Mouse (Mus musculus) embryonic stem cell, embryonic (primary cell): Measurements from ENCODE around the gene Lrrfip2.

Experiments
- CTCF ChIA-PET, 4 experiments: fragments of 300-600 bp in 2 of 4; fragments of 350-600 bp in 2 of 4; sonication (Branson Sonifier 250); formaldehyde crosslinking; loops; one replicate each; lab custom pipeline; 2022; ENCODE audit warnings: inconsistent platforms in 2 of 4; lab: Charles Lee
- POLR2A ChIA-PET, 4 experiments: fragments of 300-600 bp in 2 of 4; fragments of 350-600 bp in 2 of 4; sonication (Branson Sonifier 250); formaldehyde crosslinking; loops; one replicate each; lab custom pipeline; 2022; ENCODE audit warnings: antibody characterized with exemption in 4 of 4, inconsistent platforms in 1 of 4; lab: Charles Lee

Lrrfip2 gene

DNA sequence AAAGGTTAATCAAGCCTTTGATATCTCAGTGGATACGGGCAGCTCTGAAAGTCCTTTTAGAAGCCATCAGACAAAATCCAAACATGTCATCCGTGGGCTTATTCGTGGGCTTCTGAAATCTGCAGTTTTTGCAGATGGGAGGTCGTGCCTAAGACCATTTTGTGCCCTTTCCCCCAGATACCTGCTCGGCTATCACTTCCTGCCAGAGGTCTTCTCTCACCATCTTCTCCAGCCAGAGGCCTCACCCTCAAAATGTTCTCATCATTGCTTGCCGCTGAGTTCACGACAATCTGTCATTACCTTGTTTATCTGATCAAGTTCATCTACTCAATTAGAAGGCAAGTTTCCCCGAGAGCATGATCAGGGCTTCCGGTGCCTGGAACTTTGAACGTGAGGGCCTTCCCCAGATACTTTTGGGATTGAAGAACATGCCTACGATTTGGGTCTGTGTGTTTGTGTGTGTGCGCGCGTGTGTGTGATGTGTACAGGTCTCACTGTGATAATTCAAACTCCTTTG is at the start of gene Lrrfip2:
Gene Lrrfip2, plus strand, starts transcription at position 467 of the 517 bp plus-strand sequence.
- CTCF ChIA-PET, result interaction anchor here in 2 of 4 experiments (0.6 to 1.6 kb wide), 2 partner anchors 24 to 135 kb away, joined by 4 to 10 read pairs; no protein-coding TSS in a partner anchor
- POLR2A ChIA-PET, result interaction anchor here (0.6 to 2.6 kb wide), 10 partner anchors 11 to 369 kb away, joined by 3 to 13 read pairs (median 4); partner anchors contain the start of genes Epm2aip1 (in 1 of the 4) and Mlh1 (in 1 of the 4)

DNA sequence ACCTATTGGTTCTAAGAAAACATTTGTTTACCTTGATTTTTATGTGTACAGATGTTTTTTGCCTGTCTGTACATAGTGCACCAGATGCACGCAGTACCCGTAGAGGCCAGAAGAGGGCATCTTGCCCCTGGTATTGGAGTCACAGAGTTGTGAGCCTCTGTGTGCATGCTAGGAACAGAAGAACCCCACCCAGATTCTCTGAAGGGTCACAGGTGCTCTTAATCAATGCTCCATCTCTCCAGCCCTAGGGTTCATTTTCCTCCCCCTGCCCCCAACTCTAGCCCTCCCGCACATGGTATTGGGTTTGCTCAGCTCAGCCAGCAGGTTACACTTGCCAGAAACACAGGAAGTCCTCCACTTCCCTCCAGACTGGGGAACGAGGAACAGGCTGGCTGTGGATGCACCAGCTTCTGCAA is 46.8 kb upstream of the Lrrfip2 start:
- ChIA-PET CTCF (interaction anchor here (0.7 to 5.9 kb wide), 12 partner anchors 9 to 397 kb away, joined by 3 to 25 read pairs (median 4); no protein-coding TSS in a partner anchor), POLR2A (interaction anchor here in 2 of 4 experiments (1.1 to 1.3 kb wide), 2 partner anchors 22 to 105 kb away, joined by 3 read pairs; no protein-coding TSS in a partner anchor)

DNA sequence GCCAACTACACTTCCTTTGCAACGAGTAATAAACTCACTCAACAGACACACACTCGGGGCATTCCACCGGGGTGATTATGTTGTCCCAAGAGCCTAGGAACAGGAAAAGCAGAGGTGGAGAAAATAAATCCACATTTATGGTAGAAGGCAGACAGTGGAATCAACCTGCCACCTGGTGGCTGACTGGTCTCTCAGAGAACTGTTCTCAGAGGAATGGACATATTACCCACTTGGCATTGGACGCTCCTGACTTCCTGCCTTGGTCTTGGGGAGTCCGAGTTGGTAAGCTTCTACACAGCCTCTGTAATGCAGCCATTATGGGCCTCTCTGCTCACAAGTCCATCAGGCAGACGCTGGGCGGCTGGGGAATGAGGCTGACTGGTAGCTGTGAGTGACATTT is 45.2 kb upstream of the Lrrfip2 start:
- ChIA-PET POLR2A (interaction anchor here in 3 of 4 experiments (0.5 to 1.5 kb wide), 12 partner anchors 8 to 218 kb away, joined by 3 to 4 read pairs (median 3); no protein-coding TSS in a partner anchor), CTCF (interaction anchor here (0.7 to 5.9 kb wide), 14 partner anchors 21 to 291 kb away, joined by 3 to 25 read pairs (median 4); no protein-coding TSS in a partner anchor)

DNA sequence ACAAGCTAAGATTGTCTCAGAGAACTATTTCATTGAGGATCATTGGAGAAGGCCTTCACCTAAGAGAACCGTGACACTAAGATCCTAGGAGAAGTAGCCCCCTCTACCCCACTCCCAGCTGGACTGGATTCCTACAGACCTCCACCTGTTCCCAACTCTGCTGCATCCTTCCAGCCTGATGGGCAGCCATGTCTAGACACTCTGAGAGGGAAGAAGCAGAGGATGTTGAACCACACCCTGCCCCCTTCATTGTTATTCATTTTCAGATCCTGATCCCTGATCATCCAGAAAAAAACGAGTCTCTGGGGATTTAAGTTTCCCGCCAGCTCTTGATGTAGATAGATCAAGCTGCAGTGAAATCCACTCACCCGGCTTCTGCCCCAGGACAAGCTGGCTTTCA is 44.4 kb upstream of the Lrrfip2 start:
- ChIA-PET CTCF (interaction anchor here (0.8 to 5.9 kb wide), 9 partner anchors 20 to 292 kb away, joined by 3 to 25 read pairs (median 4); no protein-coding TSS in a partner anchor), POLR2A (interaction anchor here in 3 of 4 experiments (1.0 to 1.5 kb wide), 9 partner anchors 8 to 217 kb away, joined by 3 to 4 read pairs (median 3); partner anchors contain the start of genes Als2cl (in 1 of the 3) and Tmie (in 1 of the 3))

DNA sequence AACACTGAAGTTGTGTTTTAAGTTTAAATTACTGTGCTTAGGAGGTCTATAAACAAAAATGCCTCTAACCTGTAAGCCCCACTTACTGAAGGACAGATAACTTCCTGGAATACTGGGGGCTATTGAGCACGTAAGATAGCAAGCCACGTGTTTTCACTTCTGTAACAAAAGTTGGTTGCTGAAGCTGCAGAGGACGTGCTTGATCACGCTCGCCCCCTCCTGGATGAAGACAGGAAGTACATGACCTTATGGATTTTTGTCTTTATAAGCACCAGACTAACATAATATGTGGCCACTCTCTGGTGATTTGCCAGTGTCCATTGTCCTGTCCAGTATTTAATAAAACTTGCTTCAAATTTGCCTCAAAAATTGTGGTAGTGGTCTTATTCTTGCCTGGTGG is 39.6 kb upstream of the Lrrfip2 start:
- CTCF ChIA-PET, result interaction anchor here in 3 of 4 experiments (0.6 to 2.3 kb wide), 13 partner anchors 9 to 296 kb away, joined by 3 to 15 read pairs (median 3); no protein-coding TSS in a partner anchor
- POLR2A ChIA-PET, result interaction anchor here in 1 of 4 experiments (1.5 kb wide), 1 partner anchor 12 kb away, joined by 8 read pairs; no protein-coding TSS in a partner anchor

DNA sequence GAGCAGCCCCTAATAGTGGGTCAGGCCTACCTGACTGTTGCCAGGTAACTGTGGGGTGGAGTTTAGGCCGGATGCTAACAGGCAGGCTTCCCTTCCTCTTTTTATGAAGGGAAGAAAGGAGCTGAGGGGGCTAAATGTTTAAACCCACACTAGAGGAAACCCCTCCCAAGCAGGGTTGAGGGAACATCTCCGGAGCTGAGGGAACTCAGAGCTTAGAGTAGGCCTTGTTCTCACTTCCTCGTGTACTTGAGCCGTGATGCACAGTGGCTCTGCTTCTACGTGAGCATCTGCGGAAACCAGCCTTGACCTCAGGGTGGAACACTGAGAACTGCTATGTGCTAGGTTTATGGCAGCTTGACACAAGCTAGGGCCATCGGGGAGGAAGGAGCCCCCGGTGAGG is 36.6 kb upstream of the Lrrfip2 start:
- ChIA-PET CTCF (interaction anchor here in 2 of 4 experiments (0.7 to 1.5 kb wide), 6 partner anchors 9 to 956 kb away, joined by 3 to 6 read pairs (median 4); no protein-coding TSS in a partner anchor), POLR2A (interaction anchor here in 3 of 4 experiments (0.6 to 1.0 kb wide), 4 partner anchors 8 to 9 kb away, joined by 3 read pairs; no protein-coding TSS in a partner anchor)

DNA sequence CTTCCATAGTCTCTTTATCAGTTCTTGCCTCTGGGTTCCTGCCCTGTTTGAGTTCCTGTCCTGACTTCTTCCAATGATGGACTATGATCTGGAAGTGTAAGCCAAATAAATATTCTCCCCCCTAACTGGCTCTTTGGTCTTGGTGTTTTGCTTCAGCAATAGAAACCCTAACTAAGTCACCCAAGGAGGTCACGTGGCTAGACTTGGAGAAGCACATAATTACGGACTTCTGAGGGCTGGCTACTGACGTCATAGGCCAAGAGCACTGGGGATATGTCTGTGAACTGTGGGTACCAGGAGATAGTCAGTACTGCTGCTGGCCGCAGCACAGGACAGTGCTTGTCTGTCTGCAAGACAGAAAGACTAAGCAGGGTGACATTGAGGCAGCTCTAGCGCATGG is 35.6 kb upstream of the Lrrfip2 start:
- ChIA-PET POLR2A (interaction anchor here in 2 of 4 experiments (1.0 to 1.1 kb wide), 2 partner anchors 11 to 24 kb away, joined by 3 read pairs; partner anchors contain the start of gene Ccrl2 (in 1 of the 2)), CTCF (interaction anchor here in 2 of 4 experiments (1.1 to 2.3 kb wide), 3 partner anchors 8 to 87 kb away, joined by 3 to 7 read pairs (median 6); no protein-coding TSS in a partner anchor)

DNA sequence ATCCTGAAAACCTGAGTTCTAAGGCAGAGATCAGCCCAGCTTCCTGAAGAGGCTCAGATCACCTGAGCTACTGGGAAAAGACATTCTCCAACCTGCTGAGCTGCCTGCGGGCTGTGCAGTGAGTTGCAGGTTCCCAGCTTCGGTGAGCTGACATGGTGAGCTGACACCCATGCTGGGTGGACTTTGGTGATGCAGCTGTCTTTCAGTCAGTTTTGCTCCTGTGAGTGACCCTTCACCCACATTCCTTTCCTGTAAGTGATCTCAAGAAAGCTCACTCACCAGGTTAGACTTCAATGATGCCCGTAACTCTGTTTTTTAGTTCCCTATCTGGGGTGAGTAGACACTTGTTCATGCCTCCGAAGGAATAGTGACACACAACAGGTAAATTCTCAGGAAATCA is 32.1 kb upstream of the Lrrfip2 start:
- POLR2A ChIA-PET, result interaction anchor here in 2 of 4 experiments (0.7 to 1.1 kb wide), 2 partner anchors 11 to 139 kb away, joined by 3 to 4 read pairs; no protein-coding TSS in a partner anchor
- CTCF ChIA-PET, result interaction anchor here in 3 of 4 experiments (0.5 to 2.1 kb wide), 5 partner anchors 8 to 465 kb away, joined by 3 to 5 read pairs (median 3); no protein-coding TSS in a partner anchor

DNA sequence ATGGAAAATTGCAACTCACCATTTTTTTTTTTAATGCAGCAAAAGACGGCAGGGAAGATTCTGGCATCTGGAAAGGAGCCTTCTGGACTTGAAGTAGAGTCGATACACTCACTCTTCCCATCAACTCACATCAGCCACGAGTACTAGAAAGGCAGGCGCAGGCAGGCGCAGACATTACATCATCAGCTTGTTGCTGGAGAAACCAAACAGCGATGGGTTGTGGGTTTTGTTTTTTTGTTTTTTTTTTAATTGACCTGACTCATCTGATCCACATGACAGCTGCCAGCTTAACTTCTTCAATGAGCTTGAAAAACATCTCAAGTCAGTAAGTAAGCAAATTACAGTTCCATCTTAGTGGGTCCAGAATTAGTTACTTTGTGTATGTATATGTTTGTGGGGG is 31.3 kb upstream of the Lrrfip2 start:
- POLR2A ChIA-PET, result interaction anchor here in 2 of 4 experiments (0.6 to 0.8 kb wide), 4 partner anchors 33 to 235 kb away, joined by 3 to 4 read pairs (median 4); no protein-coding TSS in a partner anchor

DNA sequence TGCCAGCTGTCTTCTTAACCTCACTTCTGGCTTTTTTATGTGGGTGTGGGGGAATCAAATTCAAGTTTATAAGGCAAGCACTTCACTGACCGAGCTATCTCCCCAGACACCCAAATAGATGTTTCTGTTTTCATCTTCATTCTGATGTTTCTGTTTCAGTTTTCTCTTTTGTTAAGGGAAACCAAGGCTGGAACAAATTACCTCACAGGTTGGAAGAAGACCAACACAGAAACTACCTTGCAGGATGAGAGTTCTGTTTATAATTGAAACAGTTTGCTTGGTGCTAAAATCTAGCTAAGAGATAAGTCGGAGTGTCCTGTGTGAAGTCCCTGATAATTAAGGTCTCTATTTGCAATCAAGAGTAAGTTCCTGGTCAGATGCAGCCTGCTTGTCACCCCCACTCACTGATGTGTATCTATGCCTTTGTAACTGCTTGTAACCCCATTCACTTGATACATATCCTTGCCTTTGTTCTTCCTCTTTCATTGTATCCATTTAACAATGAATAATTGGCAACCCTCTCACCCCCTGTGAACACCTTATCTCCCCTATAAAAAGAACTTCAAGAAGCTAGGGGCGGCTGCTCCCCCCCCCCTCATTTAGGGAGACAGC is 30.3 kb upstream of the Lrrfip2 start:
- ChIA-PET POLR2A (interaction anchor here in 2 of 4 experiments (0.6 to 2.6 kb wide), 3 partner anchors 32 to 185 kb away, joined by 3 to 7 read pairs (median 7); partner anchors contain the start of genes Epm2aip1 (in 1 of the 2), Mlh1 (in 1 of the 2) and Tdgf1 (in 1 of the 2)), CTCF (interaction anchor here in 3 of 4 experiments (0.6 to 2.1 kb wide), 5 partner anchors 56 to 1702 kb away, joined by 3 to 5 read pairs (median 3); no protein-coding TSS in a partner anchor)

More for the DNA sequence above, 31.3 kb upstream of the Lrrfip2 start:
- CTCF ChIA-PET, result interaction anchor here in 3 of 4 experiments (0.6 to 2.1 kb wide), 4 partner anchors 9 to 466 kb away, joined by 3 to 5 read pairs (median 3); no protein-coding TSS in a partner anchor

DNA sequence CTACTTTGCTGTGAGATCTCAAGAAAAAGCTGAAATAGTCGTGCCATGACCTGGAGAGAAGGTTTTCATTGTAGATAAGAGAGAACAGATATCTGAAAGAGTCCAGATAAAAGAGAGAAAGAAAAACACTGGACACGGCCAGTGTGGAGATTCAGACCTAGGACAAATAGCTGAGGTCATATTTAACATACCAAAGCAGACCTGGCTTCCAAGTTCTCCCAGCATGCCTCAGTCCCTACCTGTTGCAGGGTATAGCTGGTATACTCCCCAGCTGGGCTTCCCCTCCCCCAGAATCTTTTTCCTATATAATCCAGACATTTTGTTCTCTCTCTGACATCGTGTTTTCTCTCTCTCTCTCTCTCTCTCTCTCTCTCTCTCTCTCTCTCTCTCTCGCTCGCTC is 29.4 kb upstream of the Lrrfip2 start:
- ChIA-PET POLR2A (interaction anchor here in 3 of 4 experiments (0.6 to 2.6 kb wide), 3 partner anchors 31 to 184 kb away, joined by 5 to 7 read pairs (median 7); partner anchors contain the start of genes Epm2aip1 (in 2 of the 3) and Mlh1 (in 2 of the 3)), CTCF (interaction anchor here in 2 of 4 experiments (0.6 to 0.8 kb wide), 2 partner anchors 165 to 305 kb away, joined by 3 read pairs; no protein-coding TSS in a partner anchor)

DNA sequence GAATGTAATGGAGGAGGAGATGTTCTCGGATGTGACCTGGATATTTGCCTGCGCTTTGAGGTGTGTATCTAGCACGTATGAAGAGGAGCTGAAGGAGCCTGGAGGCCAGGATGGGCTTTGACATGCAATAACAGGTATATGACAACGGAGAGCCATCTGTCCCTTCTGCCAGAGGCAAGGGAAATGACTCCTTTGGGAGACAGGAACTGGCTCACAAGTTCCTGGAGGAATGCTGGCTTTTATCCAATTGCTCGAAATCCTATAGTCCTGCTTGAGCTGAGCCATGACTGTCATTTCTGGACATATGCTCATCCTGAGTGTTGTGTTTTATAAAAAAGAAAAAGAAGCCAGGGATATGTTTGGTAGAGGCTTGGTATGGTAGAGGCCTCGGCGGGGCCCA is 28.5 kb upstream of the Lrrfip2 start:
- ChIA-PET POLR2A (interaction anchor here in 2 of 4 experiments (0.6 to 2.6 kb wide), 5 partner anchors 11 to 681 kb away, joined by 3 to 8 read pairs (median 4); partner anchors contain the start of gene Ptpn23 (in 1 of the 2)), CTCF (no interaction called here)

DNA sequence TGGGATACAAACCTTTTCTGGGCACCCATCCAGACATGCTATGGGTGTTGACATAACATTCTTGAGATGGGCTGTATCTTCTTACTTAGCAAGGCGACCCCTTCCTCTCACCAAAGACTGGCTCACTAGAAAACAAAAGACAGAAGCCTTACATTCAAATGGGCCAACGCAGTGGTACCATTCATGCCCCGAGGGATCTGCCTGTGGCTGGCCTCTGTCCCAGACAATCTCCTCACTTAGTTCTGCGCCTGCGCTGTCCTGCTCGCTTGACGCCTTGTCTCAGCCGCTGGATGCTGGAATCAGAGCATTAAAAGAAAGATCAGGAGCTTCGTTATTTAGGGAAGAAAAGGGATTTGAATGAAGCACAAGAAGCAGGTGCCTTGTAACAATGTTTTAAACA is 24.7 kb upstream of the Lrrfip2 start:
- ChIA-PET CTCF (interaction anchor here (0.8 to 1.7 kb wide), 28 partner anchors 10 to 248 kb away, joined by 3 to 12 read pairs (median 4); partner anchors contain the start of genes Ccrl2 (in 1 of the 4), Epm2aip1 (in 1 of the 4), Mlh1 (in 1 of the 4) and Trank1 (in 1 of the 4)), POLR2A (interaction anchor here in 2 of 4 experiments (0.7 to 2.2 kb wide), 9 partner anchors 9 to 197 kb away, joined by 3 to 9 read pairs (median 4); partner anchors contain the start of genes Epm2aip1 (in 1 of the 2) and Mlh1 (in 1 of the 2))

DNA sequence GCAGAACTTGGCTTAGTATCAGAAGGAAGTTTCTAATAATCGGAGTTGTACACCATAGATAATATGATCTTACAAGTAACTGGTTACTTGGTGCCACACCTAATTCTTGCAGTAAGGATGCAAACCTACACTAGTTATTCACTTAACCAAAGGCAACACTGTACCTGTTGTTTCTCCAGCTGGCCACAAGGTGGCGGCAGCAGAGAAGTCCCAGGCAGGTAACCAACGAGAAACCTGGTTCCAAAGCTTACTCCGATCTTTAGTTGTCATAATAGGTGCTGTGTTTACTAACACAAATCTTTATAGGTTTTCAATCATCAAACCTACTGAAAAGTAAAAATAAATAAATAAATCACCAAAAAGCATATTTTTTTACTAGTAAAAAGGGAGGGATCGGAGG is 24.3 kb upstream of the Lrrfip2 start:
- ChIA-PET CTCF (interaction anchor here (0.5 to 1.7 kb wide), 34 partner anchors 9 to 248 kb away, joined by 3 to 12 read pairs (median 4); partner anchors contain the start of genes Trank1 (in 2 of the 4), Ccrl2 (in 1 of the 4), Epm2aip1 (in 1 of the 4) and Mlh1 (in 1 of the 4)), POLR2A (interaction anchor here in 3 of 4 experiments (0.7 to 2.2 kb wide), 11 partner anchors 8 to 197 kb away, joined by 3 to 9 read pairs (median 4); partner anchors contain the start of genes Epm2aip1 (in 1 of the 3) and Mlh1 (in 1 of the 3))

DNA sequence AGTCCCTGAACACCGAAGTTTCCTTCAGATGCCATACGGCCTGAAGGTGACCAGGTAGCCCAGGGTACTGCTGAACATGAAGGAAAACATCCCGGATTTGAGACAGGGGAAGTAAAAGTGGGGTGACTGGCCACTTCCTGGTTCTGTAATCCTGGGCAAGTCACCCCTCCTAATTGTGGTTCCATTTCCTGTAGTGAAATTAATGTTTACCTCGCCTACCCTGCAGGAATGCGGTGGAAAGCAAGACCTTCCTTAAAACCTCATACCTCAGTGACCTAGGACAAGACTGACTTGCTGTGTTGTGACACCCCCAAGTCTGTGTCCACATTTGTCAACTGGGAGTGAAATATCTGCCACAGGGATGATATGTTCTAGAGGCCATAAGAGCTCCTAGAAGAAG is 22.8 kb upstream of the Lrrfip2 start:
- ChIA-PET POLR2A (no interaction called here), CTCF (no interaction called here)

DNA sequence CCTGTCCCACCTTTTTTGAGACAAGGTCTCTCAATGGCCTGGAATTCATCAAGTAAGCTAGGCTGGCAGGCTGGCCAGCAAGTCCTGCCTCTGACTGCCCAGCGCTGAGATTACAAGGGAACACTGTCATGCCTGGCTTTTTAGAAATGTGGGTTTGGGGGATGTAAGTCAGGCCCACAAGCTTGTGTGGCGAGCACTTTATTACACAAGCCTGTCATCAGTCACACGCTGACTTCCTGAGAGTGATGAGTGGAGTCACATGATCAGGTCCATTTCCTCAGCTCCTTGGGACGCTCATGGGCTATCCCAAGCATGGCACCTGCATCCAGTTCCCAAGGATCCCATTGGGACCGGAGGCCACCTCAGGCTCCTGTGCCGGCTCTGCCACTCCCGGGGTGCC is 21.7 kb upstream of the Lrrfip2 start:
- ChIA-PET POLR2A (no interaction called here), CTCF (interaction anchor here in 1 of 4 experiments (0.6 kb wide), 1 partner anchor 20 kb away, joined by 5 read pairs; no protein-coding TSS in a partner anchor)
